Mouse (Mus musculus) layer of hippocampus, adult 2 months (tissue): ENCODE results near the gene Hoxd9. TPM values are rescaled to one million over a fixed set of nuclear protein-coding genes. Genes with fewer than 3 reads are reported as not detected.

Source experiments
- DNase-seq, 2 experiments: peaks; one replicate each; pipeline ENCODE4 v3.0.0; 2022; ENCODE audit warnings: low spot score in 2 of 2
- H3K27ac ChIP-seq: fragments of 200-600 bp; 2 replicates; pipeline ENCODE4 v1.8.1; 2022
- H3K4me3 ChIP-seq: fragments of 200-600 bp; 2 replicates; pipeline ENCODE4 v1.8.1; 2022; ENCODE audit warnings: mild to moderate bottlenecking
- CTCF ChIP-seq: fragments of 200-600 bp; conservative IDR thresholded peaks from 2 replicates; pipeline ENCODE4 v1.8.1; 2022; ENCODE audit warnings: antibody characterized with exemption, mild to moderate bottlenecking, moderate library complexity
- total RNA-seq, 2 experiments: library from RNA; stranded (reverse); gene quantifications; 2 replicates each; pipeline ENCODE4 v1.2.3; 2021

The Hoxd9 gene
- total RNA-seq, 2 experiments from 2014 or later, result not detected

- no peak for DNase-seq
- Histone ChIP-seq H3K4me3 (no peak overlapping the region), H3K27ac (no peak overlapping the region)
- no peak for TF ChIP-seq CTCF
Observed at GRCm38 (mm10) chr2:74660421-74661375, 36.8 kb upstream of the Hoxd9 start.

- no peak overlapping the region for H3K27ac ChIP-seq
- DNase-seq, result peak; percentile 17 to 53
- TF ChIP-seq CTCF, result peak; percentile 78
- H3K4me3 ChIP-seq, result no peak overlapping the region
Observed at GRCm38 (mm10) chr2:74661685-74662084, 35.8 kb upstream of the Hoxd9 start.

- TF ChIP-seq CTCF, result peak; percentile 88
- Histone ChIP-seq H3K27ac (no peak overlapping the region), H3K4me3 (no peak overlapping the region)
- DNase-seq, result peak; percentile 33 to 52
Observed at GRCm38 (mm10) chr2:74663291-74663925, 34.1 kb upstream of the Hoxd9 start.

GRCm38 (mm10) chr2:74666411-74666810, 31.1 kb upstream of the Hoxd9 start:
- Histone ChIP-seq H3K4me3 (no peak overlapping the region), H3K27ac (no peak overlapping the region)
- TF ChIP-seq CTCF, result no peak
- DNase-seq, result no peak

- Histone ChIP-seq H3K4me3 (no peak overlapping the region), H3K27ac (no peak overlapping the region)
- no peak for DNase-seq
- TF ChIP-seq CTCF, result no peak
Observed at GRCm38 (mm10) chr2:74667191-74667841, 30.2 kb upstream of the Hoxd9 start.

- H3K27ac ChIP-seq, result no peak within 1 kb of the TSS
- H3K4me3 ChIP-seq, result no peak within 1 kb of the TSS
- TF ChIP-seq CTCF, result no peak
- no peak for DNase-seq
Observed at GRCm38 (mm10) chr2:74667842-74668357, 29.6 kb upstream of the Hoxd9 start, which contains the start of gene Hoxd13. Gene Hoxd13 (plus strand): TSS chr2:74668310.

- no peak overlapping the region for H3K27ac ChIP-seq
- no peak for DNase-seq
- no peak overlapping the region for H3K4me3 ChIP-seq
- no peak for TF ChIP-seq CTCF
Observed at GRCm38 (mm10) chr2:74668370-74669229, 28.9 kb upstream of the Hoxd9 start.

GRCm38 (mm10) chr2:74669230-74669578, 28.3 kb upstream of the Hoxd9 start:
- no peak for DNase-seq
- H3K4me3 ChIP-seq, result no peak overlapping the region
- no peak overlapping the region for H3K27ac ChIP-seq
- no peak for TF ChIP-seq CTCF

GRCm38 (mm10) chr2:74669650-74670235, 27.8 kb upstream of the Hoxd9 start:
- Histone ChIP-seq H3K4me3 (no peak overlapping the region), H3K27ac (no peak overlapping the region)
- DNase-seq, result no peak
- TF ChIP-seq CTCF, result no peak

- Histone ChIP-seq H3K27ac (no peak overlapping the region), H3K4me3 (no peak overlapping the region)
- DNase-seq, result no peak
- TF ChIP-seq CTCF, result no peak
Observed at GRCm38 (mm10) chr2:74670632-74671188, 26.8 kb upstream of the Hoxd9 start.

- DNase-seq, result no peak
- TF ChIP-seq CTCF, result no peak
- no peak overlapping the region for H3K4me3 ChIP-seq
- no peak overlapping the region for H3K27ac ChIP-seq
Observed at GRCm38 (mm10) chr2:74671847-74672246, 25.7 kb upstream of the Hoxd9 start.
